Mouse (Mus musculus): ENCODE data around the gene Gabpb2.

Gabpb2 gene

GRCm38 (mm10) chr3:95186888-95187287, 30.8 kb downstream of the Gabpb2 start:
- DNase-seq, result no peak

- DNase-seq, result no peak
Observed at GRCm38 (mm10) chr3:95186100-95186499, 31.6 kb downstream of the Gabpb2 start.

- DNase-seq, result no peak
Observed at GRCm38 (mm10) chr3:95184796-95185577, 32.7 kb downstream of the Gabpb2 start.

- no peak for DNase-seq
Observed at GRCm38 (mm10) chr3:95181841-95182240, 35.9 kb downstream of the Gabpb2 start.

- no peak for DNase-seq
Observed at GRCm38 (mm10) chr3:95179890-95180289, 37.8 kb downstream of the Gabpb2 start.

GRCm38 (mm10) chr3:95178948-95179347, 38.8 kb downstream of the Gabpb2 start:
- DNase-seq, result no peak

GRCm38 (mm10) chr3:95177583-95177982, 40.1 kb downstream of the Gabpb2 start:
- no peak for DNase-seq

GRCm38 (mm10) chr3:95176500-95176899, 41.2 kb downstream of the Gabpb2 start:
- DNase-seq, result no peak

- peak; percentile 94 for DNase-seq
Observed at GRCm38 (mm10) chr3:95174011-95174592, 43.6 kb downstream of the Gabpb2 start.

GRCm38 (mm10) chr3:95173256-95173949, 44.3 kb downstream of the Gabpb2 start:
- peak; percentile 38 for DNase-seq

- peak; percentile 39 for DNase-seq
Observed at GRCm38 (mm10) chr3:95172526-95173255, 45.0 kb downstream of the Gabpb2 start.

GRCm38 (mm10) chr3:95171105-95171504, 46.6 kb downstream of the Gabpb2 start:
- DNase-seq, result no peak

- DNase-seq, result no peak
Observed at GRCm38 (mm10) chr3:95169996-95170395, 47.7 kb downstream of the Gabpb2 start.

- no peak for DNase-seq
Observed at GRCm38 (mm10) chr3:95164840-95165239, 52.9 kb downstream of the Gabpb2 start.

GRCm38 (mm10) chr3:95164256-95164550, 53.5 kb downstream of the Gabpb2 start:
- DNase-seq, result no peak

- DNase-seq, result no peak
Observed at GRCm38 (mm10) chr3:95163419-95164255, 54.1 kb downstream of the Gabpb2 start.

GRCm38 (mm10) chr3:95162345-95162628, 55.4 kb downstream of the Gabpb2 start:
- DNase-seq, result no peak

- no peak for DNase-seq
Observed at GRCm38 (mm10) chr3:95161618-95162344, 55.9 kb downstream of the Gabpb2 start.

- DNase-seq, result peak; percentile 42
Observed at GRCm38 (mm10) chr3:95161041-95161551, 56.6 kb downstream of the Gabpb2 start.

- DNase-seq, result peak; percentile 90
Observed at GRCm38 (mm10) chr3:95159987-95160963, 57.4 kb downstream of the Gabpb2 start, which contains the start of gene Sema6c. Gene Sema6c (plus strand): TSS chr3:95160457.
